Mouse (Mus musculus) adipocyte (in vitro differentiated cells): Measurements from ENCODE around the gene Magi3.

Experiments
- DNase-seq: peaks from one replicate; pipeline ENCODE4 v3.0.0-alpha.2; 2016; ENCODE audit warnings: low spot score

The Magi3 gene

DNA sequence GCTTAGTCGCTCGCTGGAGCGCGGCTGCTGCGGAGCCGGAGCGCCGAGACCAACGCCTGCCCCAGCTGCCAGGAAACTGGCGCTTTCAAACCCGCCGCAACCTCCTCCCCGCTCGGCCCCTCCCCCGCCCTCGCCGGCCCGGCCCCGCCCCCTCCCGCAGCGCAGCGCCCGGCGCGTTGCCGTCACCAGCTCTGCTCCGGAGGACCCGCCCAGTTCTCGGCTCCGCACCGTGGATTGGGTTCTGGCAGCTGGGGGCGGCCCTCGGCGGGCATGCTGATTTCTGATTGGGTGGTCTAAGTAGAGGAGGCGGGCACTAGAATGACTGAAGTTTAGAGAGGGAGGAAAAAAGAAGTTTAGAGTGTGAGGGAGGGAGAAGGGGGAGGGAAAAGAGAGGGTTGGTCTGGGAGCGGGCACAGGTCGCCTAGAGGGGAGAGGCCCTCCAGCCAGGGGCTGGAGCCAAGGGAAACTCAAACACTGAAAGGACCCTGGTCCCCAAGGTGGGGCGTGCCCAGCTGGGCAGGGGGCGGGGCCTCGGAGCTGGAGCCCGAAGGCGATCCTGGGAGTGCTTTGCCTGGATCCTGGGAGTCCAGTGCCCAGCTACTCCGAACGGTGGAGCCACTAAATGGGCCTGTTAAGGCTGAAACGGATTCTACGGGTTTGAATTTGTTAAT lies at the start of gene Magi3:
TSS of gene Magi3 (minus strand) at position 80 of the 671 bp plus-strand sequence.
- peak; percentile 98 for DNase-seq

DNA sequence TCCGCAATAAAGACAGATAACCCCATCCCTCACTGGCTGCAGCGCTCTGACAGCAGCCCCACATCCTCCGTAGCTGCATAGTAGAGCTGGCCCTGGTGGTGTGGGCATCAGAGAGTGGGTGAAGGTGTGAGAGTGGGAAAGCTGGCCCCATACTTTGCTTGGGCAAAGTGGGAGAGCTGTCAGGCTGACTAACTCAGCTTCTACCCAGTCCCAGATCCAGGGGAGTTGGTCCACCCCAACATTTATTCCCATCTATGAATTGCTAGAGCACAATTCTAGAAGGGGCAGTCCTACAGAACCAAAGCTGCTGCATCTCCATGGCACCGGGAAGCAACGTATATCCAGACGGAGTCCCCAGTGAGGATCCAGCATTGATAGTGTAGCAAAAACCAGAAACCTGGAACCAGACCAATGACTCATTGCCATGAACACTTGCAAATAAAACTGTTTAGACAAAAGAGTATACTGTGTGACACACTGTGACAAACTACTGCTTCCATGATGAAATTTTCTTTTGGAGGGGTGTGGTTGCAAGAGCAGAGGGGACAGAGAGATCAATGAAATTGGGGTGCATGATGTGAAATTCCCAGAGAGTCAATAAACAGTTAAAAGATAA lies 44.5 kb upstream of the Magi3 start:
- DNase-seq: no peak

DNA sequence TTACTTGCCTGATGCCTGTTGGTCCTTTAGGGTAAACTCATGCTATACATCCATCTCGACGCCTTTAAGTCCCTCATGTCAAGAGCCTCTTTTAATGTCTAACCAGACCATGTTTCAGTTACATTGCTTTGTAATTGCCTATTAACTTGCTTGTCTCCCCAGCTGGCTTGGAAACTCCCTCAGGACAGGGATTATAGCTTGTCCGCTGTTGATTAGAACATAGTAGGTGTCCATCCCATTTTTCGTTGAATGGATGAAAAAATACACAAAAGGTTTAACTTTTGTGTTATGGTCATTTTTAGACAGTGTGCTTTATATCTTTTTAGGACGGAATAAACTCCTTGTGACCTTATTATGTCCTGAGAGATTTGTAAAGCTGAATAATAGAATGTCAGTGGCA lies 40.0 kb upstream of the Magi3 start:
- DNase-seq: no peak

DNA sequence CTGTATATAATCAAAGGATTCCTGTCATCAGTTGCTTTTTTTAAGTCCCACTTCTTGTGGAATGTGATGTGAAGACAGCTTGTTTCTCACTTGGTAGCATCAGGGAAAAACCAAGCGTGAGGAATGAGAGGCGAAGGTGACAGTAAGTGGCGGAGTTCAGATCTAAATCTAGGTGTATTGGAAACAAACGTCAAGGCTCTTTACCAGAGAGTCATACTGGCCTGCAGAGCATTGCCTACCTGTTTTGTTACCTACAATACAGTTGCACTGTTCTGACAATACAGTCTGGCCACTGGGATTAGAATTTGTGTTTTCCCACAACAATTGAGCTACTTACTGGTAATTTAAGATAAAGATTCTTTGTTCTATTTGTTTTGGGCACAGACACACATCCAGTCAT lies 39.0 kb upstream of the Magi3 start:
- DNase-seq: no peak

- no peak for DNase-seq
Observed at GRCm38 (mm10) chr3:104257041-104257440, 36.9 kb upstream of the Magi3 start.

DNA sequence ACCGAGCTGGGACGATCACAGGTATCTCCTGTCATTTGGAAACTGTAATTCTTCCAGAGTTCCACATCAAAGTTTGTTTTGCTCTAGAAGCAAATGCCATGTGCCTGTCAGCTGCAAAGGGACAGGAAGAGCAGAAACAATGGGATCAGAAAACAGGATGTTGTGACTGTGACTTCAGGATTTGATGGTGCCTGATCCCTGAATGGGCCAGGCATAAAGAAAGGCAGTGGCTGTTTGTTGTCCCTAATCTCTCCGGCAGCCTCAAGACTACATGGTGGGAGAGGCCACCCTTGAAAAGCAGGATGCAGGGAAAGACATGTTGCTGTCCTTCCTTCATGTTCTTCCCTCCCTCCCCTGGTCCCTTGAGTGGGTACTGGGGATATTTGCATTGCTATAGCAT lies 33.6 kb upstream of the Magi3 start:
- no peak for DNase-seq

GRCm38 (mm10) chr3:104247850-104248249 lies 27.7 kb upstream of the Magi3 start:
- DNase-seq: no peak

DNA sequence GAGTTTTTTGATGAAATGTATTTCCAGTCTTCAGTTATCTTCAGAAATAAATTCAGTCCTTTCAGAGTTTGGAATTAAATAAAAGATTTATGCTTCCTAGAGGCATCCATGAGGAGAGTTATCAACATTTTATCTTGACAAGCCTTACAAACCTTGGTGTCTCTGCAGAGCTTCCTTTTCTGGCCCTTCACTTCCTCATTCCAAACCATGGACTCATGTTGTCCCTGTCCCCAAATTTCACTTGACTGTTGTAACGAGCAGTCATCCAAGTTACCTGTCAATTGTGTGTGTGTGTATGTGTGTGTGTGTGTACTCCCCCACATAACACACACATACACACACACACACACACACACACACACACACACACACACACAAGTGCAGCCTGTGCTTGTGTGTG lies 26.9 kb upstream of the Magi3 start:
- DNase-seq: no peak

DNA sequence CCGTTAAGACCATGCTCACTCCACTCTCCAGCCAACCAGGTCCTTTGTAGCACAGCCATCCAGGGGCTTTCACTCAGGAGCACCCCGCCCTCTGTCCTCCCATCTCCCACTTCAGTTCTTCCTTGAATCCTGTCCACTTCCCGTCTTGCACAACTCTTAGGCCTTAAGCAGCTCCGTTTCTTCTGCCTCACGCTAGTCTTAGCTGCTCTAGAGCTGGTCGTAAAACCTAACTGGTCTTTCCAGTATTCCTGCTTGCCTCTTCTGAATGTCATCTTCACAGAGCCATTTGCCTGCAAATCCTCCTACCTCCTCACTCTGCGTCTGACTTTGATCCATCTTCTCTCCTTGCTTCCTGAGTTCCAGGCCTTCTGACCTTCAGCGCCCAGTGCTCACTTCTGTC lies 24.2 kb upstream of the Magi3 start:
- DNase-seq: no peak

DNA sequence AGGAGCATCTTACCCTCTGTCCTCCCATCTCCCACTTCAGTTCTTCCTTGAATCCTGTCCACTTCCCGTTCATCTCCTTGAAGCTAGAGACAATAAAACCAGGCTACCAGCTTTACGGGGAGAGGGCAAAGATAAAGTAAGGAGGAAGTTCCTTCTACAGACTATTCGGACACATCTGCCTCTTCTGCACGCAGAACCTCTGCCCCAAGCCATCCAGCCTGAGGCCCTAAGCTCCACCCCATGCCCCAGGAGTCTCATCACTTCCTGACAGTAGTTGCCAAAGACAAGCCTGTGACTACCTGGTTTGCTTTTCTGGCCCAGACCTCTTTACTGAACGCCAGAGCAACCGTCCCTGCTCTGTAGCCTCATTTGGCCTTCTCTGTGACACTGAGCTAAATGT lies 23.8 kb upstream of the Magi3 start:
- DNase-seq: no peak

DNA sequence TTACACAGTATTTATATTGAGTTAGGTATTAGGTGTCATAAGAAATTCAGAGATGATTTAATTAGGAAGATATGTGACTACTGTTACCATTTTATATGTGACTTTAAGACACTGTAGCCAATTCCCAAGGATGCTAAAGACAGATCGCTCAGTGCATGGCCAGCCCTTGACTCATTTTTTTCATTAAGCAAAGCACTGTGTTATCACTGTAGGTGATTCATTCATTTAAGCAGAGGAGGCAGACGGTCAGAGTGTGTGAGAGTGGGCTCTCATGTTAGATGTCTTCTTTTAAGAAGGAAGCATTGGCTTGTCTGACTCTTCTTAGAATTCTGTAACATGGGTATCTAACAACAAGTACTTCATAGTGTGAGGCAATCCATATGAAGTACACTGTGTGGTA lies 19.6 kb upstream of the Magi3 start:
- DNase-seq: no peak

DNA sequence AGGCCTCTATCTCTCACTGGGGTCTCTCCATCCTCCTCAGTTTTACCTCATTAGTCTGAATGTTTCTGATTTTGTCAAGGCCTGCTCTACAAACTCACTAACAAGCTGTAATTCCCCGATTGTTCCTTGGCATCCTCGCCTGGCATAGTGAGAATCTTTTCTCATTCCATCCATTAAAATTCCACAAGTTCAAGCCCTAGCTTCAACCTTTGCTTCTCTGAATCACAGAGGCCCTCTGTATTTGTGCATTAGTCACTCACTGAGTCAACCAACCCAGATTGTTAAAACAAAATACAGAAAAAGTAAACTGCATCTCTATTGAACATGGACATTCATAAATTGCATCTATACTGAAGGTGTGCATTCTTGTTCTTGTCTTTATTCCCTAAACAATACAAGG lies 19.2 kb upstream of the Magi3 start:
- DNase-seq: no peak

DNA sequence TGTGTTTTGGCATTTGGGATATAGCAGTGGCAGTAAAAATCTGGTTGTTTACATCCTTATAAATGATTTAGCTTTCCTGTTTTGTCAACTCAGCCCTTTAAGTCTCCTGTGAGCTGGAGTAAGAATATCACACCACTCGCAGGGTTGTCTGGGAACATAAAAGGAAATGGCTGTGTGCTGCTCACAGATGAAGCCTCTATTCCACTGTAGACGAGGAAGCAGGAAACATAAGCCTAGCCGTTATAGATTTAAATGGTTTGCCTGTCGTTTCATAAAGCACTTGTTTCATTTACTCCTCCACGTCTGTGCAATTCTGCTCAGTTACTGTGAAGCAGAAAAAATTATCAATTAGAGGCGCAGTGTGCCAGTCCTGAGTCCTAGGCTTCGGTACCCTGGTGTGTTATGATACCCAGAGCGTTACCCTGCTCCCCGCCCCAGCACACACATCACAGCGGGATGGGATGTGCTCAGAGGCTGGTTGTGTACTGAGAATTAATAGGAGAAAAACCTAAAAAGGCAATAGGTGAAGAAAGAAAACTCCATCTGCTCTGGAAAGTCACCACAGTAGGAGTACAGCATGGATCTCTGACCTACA lies 17.8 kb upstream of the Magi3 start:
- DNase-seq: no peak

- no peak for DNase-seq
Observed at GRCm38 (mm10) chr3:104236029-104236428, 15.9 kb upstream of the Magi3 start.

DNA sequence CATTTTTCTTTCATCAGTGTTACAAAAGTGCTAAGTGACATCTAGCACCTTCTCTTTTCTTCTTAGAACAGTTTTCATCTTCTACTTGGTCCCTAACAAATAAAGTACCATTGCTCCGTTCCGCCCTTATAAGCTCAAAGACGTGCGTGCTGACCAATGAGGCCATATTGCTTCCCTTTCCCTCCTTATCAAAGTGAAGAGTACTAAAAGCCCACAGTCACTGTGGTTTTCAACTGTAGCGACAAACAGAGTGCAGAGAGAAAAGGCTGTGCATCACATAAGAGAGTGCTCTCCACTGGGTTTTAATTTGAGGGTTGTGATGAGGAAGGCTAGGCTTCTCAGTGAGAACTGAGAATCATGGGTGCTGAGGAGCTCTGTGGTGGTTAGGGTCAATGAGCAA lies 14.9 kb upstream of the Magi3 start:
- no peak for DNase-seq

- peak; percentile 47 for DNase-seq
Observed at GRCm38 (mm10) chr3:104233366-104234312, 13.5 kb upstream of the Magi3 start.

- no peak for DNase-seq
Observed at GRCm38 (mm10) chr3:104227438-104228111, 7.4 kb upstream of the Magi3 start.

DNA sequence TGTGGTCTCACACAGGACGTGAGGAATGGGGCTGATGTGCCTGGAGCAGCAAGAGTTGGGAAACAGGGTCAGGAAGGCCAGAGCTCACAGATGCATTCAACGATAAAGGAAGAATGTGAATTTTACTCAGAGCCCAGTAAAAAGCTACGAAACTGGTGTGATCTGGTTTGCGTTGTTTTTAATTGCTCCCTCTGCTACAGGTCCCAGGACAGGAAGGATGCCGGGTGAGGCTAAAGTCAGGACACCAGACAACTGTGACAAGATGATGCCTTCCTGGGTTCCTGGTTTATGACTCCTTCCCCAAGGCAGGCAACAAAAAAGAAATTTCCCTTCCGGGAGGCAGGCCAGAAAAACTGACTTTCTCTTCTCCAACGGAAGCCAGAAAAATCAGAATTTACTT lies 6.6 kb upstream of the Magi3 start:
- DNase-seq: no peak

GRCm38 (mm10) chr3:104221156-104221555 lies 982 bp upstream of the Magi3 start:
- DNase-seq: no peak

DNA sequence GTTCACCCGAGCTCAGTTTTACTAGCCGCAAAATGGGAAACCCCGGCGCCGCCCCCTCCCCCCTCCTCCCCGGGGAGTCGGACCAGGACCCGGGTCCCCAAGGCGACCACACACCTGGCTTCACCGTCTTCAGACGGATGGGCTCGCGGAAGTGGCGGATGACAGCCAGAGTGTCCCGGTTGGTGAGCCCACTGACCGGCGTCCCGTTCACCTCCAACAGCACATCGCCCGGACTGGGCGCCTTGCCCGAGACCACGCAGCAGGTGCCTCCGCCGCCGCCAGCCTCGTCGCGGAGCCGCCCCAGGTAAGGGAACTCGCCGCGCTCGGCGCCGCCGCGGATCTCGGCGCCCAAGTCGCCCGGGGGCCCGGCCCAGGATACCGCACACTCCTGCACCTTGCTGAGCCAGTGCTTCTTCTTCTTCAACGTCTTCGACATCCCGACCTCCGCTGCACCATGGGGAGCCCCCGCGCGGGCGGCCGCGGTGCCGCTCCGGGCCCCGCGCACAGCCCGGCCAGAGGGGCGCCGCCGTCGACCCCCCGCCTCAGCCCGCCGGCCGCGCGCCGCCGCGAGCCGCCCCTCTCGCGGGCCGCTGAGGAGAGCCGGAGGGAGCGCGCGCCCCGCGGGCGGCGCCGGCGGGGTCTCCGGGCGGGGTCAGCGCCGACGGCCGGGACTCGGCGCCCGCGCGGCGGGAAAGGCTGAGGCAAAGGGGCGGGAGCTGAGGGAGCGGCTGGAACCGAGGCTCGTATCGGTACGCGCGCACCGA lies 461 bp downstream of the Magi3 start:
- DNase-seq: no peak

GRCm38 (mm10) chr3:104218926-104219325 lies 1.2 kb downstream of the Magi3 start:
- no peak for DNase-seq
